Mouse (Mus musculus) brown adipose tissue, adult 24 weeks (tissue): Measurements from ENCODE around the gene Lrrn2. TPM values are rescaled to one million over a fixed set of nuclear protein-coding genes. Genes with fewer than 3 reads are reported as not detected.

Experiments
- H3K27ac ChIP-seq: fragments of 200-500 bp; replicated peaks from 2 replicates; pipeline ENCODE4 v1.5.1; 2012; ENCODE audit warnings: low read depth, mild to moderate bottlenecking, low read length
- H3K4me1 ChIP-seq: fragments of 200-500 bp; 2 replicates; pipeline ENCODE4 v1.6.1; 2012; ENCODE audit warnings: low read length, mixed read lengths; ENCODE audit not compliant: control insufficient read depth, insufficient read depth, insufficient read length
- H3K4me3 ChIP-seq: fragments of 200-500 bp; 2 replicates; pipeline ENCODE4 v1.5.1; 2012; ENCODE audit warnings: low read depth, mild to moderate bottlenecking, low read length, moderate library complexity; ENCODE audit not compliant: insufficient read depth
- polyA plus RNA-seq: library from polyadenylated mRNA; stranded (reverse); fragments of >200 nt; gene quantifications from 2 replicates; pipeline ENCODE4 v1.2.4, GENCODE M21; 2012; ENCODE audit not compliant: missing spikeins, insufficient read depth, insufficient read length

The Lrrn2 gene
- polyA plus RNA-seq = 0.42 and 0.71 TPM in 2 replicates

- H3K4me3 ChIP-seq = peak within 1 kb of the TSS; percentile 60
These were observed at the start of gene Lrrn2 for GRCm38 (mm10) chr1:132880161-132881005. Lrrn2 (plus strand) TSS chr1:132880273.

GRCm38 (mm10) chr1:132831963-132832362 lies 48.1 kb upstream of the Lrrn2 start:
- Histone ChIP-seq H3K4me3 (no peak overlapping the region), H3K4me1 (no peaks in the 10 kb centered on the region), H3K27ac (no peak overlapping the region)

More at GRCm38 (mm10) chr1:132880161-132881005, at the start of gene Lrrn2:
- Histone ChIP-seq H3K4me1 (no peaks in the 10 kb centered on the region), H3K27ac (no peak within 1 kb of the TSS)

GRCm38 (mm10) chr1:132834037-132834436 lies 46.0 kb upstream of the Lrrn2 start:
- no peak overlapping the region for H3K4me3 ChIP-seq
- no peaks in the 10 kb centered on the region for H3K4me1 ChIP-seq
- H3K27ac ChIP-seq = no peak overlapping the region

DNA sequence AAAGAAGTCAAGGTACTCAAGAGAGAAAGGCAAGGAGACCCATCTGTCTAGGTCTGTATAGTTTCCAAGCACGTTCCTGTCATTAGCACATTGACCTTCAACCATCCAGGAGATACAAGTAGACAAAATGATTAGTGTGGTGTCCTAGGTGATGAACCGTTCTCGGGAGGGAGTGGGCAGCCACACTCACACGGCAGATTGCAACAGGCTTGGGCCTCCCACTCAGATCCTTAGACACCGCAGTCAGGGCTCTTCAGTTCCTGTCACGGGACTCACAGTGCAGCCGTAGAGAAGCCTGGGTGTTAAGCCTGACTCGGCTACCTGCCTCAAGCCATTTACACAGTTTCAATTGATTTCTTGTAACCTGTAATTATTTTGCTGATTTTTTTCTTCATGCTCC lies 43.2 kb upstream of the Lrrn2 start:
- no peak overlapping the region for H3K27ac ChIP-seq
- H3K4me3 ChIP-seq = no peak overlapping the region
- H3K4me1 ChIP-seq = no peaks in the 10 kb centered on the region

DNA sequence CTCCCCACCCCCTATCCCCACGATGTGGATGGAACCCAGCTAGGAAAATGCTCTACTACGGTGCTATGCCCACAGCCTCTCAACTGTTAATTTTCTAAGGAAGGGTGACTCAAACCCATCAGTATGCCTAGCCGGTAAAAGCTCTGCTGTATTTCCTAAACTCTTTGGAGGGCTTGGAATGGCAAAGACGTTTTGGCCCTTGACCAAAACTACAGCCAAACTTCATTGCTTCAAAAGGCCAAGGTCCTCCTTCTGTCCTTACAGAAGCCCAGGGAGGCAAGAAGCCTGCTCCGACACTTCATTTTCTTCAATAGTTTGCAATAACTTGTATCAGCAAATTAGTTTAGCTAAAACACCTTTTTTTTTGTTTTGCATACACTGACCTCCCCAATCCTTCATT lies 42.4 kb upstream of the Lrrn2 start:
- Histone ChIP-seq H3K4me1 (no peaks in the 10 kb centered on the region), H3K27ac (no peak overlapping the region), H3K4me3 (no peak overlapping the region)

DNA sequence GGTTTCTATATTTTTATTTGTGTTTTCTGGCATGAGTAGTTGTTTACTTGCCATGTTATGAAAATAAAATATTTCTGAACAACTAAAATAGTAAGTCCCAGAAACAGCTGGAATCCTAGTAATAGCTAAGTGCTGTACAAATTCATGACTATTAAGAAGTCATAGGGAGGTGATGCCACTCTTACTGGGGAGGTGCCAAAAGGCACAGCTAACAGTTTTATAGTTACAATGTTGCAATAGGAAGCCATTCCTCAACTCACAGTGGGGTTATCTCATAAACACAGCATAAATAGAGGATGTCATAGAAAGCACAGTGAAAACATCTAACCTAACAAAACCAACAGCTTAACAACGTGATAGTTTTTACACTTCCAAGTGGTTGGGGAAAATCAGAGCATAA lies 41.7 kb upstream of the Lrrn2 start:
- no peaks in the 10 kb centered on the region for H3K4me1 ChIP-seq
- H3K27ac ChIP-seq = no peak overlapping the region

DNA sequence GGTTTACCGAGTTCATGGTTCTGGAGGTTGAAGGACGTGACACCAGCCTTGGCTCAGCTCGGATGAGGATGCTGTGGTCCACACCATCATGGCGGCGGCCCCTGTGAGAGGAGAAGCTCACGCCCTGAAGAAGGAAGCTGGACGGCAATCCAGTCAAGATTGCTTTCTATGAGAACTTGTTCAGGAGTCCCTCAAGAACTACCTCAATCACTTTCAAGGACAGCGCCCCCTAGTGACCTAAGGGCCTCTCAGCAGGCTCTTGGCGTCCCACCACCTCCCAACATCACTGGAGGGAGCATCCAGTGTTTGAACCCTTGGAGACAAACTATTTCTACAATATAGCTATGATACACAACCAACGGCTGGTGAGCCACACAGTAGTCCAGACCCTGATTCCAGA lies 36.5 kb upstream of the Lrrn2 start:
- H3K27ac ChIP-seq = no peak overlapping the region
- H3K4me1 ChIP-seq = no peaks in the 10 kb centered on the region
- no peak overlapping the region for H3K4me3 ChIP-seq

More for the DNA sequence above, 41.7 kb upstream of the Lrrn2 start:
- no peak overlapping the region for H3K4me3 ChIP-seq

GRCm38 (mm10) chr1:132844088-132844804 lies 35.8 kb upstream of the Lrrn2 start:
- H3K4me3 ChIP-seq = no peak overlapping the region
- H3K27ac ChIP-seq = no peak overlapping the region
- no peaks in the 10 kb centered on the region for H3K4me1 ChIP-seq

DNA sequence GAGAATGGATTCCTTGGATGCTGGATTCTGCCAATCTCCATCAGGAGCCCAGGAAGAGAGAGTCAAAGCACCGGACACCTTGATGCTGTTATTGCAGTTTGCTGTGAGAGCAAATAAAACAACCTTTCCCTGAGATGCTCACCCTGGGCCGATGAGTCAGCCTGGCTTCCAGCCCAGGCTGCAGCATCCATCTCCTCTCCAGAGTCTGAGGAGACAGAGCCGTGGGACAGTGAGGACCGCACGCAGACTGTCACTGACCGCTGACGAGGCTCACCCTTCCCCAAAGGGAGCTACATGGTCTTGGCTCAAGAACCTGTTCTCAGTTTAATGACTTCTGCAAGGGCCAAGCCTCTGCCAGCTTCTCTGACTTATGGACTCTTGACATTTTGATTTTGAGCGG lies 34.3 kb upstream of the Lrrn2 start:
- H3K4me1 ChIP-seq = no peaks in the 10 kb centered on the region
- H3K27ac ChIP-seq = no peak overlapping the region
- H3K4me3 ChIP-seq = no peak overlapping the region

- H3K27ac ChIP-seq = no peak overlapping the region
- no peak overlapping the region for H3K4me3 ChIP-seq
- H3K4me1 ChIP-seq = no peaks in the 10 kb centered on the region
These were observed 29.3 kb upstream of the Lrrn2 start for GRCm38 (mm10) chr1:132850809-132851208.

DNA sequence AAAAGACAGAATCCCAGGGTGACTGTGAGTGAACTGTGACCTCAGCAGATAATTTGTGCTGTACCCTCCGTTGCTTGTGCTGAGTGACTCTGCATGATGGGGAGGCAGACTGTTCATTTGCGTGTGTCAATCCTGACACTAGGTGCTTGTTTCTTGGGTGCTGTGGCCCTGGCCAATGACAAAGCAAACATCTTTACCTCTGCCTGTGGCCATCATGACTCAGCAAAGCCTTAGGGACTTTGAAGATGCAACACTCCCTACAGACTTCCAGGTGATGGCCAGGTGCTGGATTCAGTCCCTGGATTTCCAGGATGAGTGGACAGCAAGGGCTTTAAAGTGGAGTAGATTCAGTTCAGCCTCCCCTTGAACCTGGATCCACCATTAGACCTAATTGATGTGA lies 28.8 kb upstream of the Lrrn2 start:
- no peak overlapping the region for H3K27ac ChIP-seq
- H3K4me3 ChIP-seq = no peak overlapping the region
- H3K4me1 ChIP-seq = no peaks in the 10 kb centered on the region

DNA sequence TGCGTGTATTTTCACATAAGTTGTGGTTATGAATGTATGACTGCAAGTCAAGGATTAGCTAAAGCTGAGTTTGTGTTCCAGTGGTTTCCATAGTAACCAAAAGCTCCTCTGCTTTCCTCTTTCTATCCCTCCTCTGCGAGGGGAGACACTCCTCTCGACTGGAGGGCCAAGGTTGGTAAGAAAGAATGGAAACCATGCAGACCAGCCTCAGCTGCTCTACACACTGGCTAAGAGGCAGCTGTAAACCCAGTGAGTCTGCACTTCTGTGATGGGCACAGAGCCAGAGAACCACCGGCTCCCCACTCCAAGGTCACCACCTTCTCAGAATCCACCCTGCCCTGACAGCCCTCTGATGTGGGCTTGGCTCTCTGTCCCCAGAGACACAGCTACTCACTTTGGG lies 28.3 kb upstream of the Lrrn2 start:
- Histone ChIP-seq H3K4me3 (no peak overlapping the region), H3K27ac (no peak overlapping the region), H3K4me1 (no peaks in the 10 kb centered on the region)

DNA sequence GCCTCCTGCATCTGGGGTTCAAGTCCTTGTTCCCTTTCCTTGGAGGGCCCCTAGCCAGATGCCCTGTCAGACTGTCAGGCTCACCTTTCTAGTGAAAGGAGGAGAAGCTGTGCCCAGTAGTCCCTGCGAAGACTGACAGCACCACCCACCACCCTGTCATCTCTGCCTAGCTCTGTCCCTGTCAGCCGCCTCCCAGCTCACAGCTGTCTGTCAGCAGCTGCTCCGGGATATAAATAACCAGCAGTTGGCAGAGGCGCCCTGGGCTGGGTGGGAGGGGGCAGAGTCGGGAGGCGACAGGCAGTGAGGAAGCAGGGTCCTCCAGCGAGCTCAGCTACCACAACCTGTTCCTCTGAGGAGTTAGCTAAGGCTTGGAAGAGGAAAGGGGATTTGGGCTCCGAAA lies 26.8 kb upstream of the Lrrn2 start:
- H3K27ac ChIP-seq = no peak overlapping the region
- no peak overlapping the region for H3K4me3 ChIP-seq
- H3K4me1 ChIP-seq = no peaks in the 10 kb centered on the region

- no peak overlapping the region for H3K4me3 ChIP-seq
- no peaks in the 10 kb centered on the region for H3K4me1 ChIP-seq
- H3K27ac ChIP-seq = no peak overlapping the region
These were observed 21.3 kb upstream of the Lrrn2 start for GRCm38 (mm10) chr1:132858516-132859383.

- H3K4me1 ChIP-seq = no peaks in the 10 kb centered on the region
- H3K4me3 ChIP-seq = no peak overlapping the region
- no peak overlapping the region for H3K27ac ChIP-seq
These were observed 15.9 kb upstream of the Lrrn2 start for GRCm38 (mm10) chr1:132864220-132864619.
